Mouse (Mus musculus): ENCODE measurements at regions not wholly inside any gene's neighbourhood (a gene's known extent, or its start where the extent isn't known, plus 50 kb on each side); places are given as distances from the start of the nearest gene placed in this dataset.

DNA sequence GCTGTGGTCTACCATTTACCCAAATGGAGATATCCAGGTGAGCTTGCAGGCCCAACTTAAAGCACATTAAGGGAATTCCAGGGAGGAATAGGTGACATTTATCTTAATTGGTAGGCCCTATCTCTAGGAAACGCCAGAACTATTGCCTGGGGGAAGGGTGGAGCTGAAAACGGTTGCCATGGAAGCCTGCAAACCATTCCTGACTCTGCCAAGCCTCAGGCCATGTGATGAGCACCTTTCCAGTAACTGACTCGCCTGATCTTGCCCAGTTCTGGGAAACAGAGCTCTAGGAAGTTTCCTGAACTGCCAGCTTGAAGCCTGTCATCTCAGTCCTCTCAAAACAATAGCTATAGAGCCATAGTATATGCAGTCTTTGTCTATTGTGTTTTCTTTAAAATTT lies 297.0 kb downstream of the Slitrk5 start:
- DNase-seq (ENCODE audit: low spot score in 2 of 2): no peak

DNA sequence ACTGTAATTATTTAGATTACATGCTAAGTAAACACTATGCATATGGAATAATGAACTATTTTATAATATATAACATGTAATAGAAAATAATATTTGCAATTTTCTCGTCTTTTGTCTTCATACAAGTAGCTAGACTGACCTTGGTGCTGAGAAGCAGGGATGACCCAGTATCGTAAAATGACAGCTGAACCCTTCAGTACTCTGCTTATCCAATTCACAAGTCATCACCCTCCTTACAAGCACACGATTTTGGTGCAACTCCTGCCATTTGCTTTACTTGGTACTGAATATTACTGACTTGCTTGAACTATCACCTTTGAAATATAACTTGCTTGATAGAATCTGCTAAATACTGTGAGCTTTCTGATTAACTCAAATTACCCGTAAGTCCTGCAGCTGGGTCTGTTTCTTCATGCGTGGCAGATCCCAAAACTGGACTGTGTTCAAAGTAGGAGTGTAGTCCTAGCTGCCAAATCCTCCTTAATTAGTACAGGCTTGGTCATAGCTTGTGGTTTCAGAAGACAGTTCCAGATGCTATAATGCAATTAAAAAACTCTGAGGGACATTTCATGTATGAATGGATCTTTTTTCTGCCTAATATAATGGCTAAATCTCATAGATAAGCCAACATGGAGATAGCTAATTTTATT lies 321.0 kb downstream of the Slitrk5 start:
- no peak for DNase-seq (ENCODE audit: low spot score in 2 of 2)

DNA sequence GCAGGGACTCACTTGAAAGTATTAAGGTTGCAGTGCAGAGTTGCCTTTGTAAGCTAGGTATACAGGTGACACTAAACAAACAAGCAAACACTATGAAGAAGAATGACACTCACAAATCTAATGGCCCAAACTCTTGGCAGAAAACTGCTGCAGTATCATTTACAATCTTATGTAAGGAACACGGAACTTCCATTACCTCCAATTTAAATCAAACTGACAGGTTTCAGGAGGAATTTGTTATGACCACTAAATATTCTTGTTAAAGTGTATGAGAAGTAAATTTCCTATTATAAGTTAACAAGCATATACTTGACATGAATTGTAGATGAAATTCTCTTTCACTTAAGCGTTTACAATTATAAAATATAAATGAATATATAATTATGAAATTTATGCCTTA lies 327.2 kb downstream of the Slitrk5 start:
- DNase-seq (ENCODE audit: low spot score in 2 of 2): no peak

DNA sequence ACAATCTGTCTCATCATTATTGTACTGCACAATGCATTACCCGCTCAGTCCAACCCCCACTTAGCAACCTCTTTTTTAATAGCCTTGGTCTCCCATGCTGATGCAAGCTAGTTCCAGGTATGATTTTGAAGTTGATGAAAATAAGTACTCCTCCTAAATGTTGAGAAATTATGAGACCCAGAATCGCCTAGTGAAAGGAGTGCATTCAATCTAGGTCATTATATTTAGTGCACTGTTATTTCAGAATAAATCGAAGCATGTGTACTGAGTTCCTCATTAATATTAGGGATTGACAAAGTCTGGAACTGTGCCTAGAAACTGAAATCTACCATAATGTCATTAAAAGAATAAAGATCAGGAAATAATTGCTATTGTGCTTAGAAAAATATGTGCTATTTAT lies 328.0 kb downstream of the Slitrk5 start:
- peak in 1 of 2 experiments; percentile 63 for DNase-seq (ENCODE audit: low spot score in 2 of 2)

DNA sequence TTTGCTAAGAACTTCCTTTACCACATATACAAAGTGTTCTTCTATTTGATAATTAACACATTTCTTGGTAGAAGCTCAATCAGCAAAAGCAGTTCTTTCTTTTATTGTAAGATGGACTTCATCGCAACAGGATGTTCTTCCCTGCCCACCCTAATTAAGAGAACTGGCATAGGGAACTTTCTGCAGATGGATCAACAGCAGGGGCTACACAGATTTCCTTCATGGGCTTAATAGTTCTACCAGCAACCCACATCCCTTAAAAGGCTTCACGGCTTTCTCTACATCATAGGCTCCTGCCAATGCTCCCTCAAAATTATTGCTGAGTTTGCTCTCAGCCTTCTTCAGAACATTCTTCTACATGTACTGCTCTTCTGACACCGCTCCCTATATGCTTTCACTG lies 333.8 kb downstream of the Slitrk5 start:
- DNase-seq (ENCODE audit: low spot score in 2 of 2): peak in 1 of 2 experiments; percentile 69

DNA sequence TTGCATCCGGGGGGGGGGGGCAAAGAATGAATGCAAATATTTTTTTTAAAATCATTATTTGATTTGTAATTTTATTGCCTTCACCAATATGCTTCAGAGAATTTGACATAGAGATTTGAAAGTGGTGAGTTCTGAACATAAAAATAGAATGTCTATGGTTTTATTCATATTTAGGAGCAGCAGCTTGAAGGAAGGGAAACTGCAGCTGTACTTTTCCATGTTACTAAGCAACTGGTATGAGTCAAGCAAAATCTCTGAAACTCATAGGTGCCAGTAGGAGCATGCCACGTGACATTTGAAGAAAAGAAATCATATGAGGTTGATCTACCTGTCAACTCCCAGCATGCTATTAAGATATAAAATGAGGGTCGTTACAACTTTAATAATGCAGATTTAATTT lies 354.4 kb downstream of the Slitrk5 start:
- peak in 1 of 2 experiments; percentile 65 for DNase-seq (ENCODE audit: low spot score in 2 of 2)

DNA sequence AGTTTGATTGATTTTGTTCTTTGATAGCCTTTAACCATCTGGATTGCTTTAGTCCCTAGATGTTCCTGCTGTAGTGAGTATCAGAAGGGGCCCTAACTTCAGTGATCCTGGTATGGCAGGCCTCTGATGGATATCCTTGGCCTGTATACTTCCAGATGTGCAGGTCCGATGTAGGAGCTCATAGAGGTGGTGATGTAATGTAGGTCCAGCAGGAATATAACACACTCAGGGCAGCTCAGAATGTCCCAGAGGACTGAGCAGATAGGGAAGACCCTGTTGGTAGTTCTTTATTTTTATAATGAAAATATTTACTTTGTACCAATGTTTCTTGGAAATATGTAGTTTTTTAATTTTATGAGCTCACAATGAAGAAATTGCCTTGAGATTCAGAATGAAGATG lies 400.2 kb downstream of the Slitrk5 start:
- DNase-seq (ENCODE audit: low spot score in 2 of 2): no peak
